Mouse (Mus musculus) adrenal gland, adult 8-10 months (tissue): ENCODE data around the gene Adrm1. TPM values are rescaled to one million over a fixed set of nuclear protein-coding genes. Genes with fewer than 3 reads are reported as not detected.

Experiments used
- DNase-seq: peaks from one replicate; pipeline ENCODE4 v3.0.0; 2022
- microRNA-seq, 2 experiments: library from miRNA; unstranded; fragments of <30 nt; microRNA quantifications; one replicate each; pipeline ENCODE4 v1.2.0; 2022
- total RNA-seq, 4 experiments: library from RNA; stranded (reverse); gene quantifications; 2 replicates each; pipeline ENCODE4 v1.2.4; 2022

Adrm1 gene
- total RNA-seq, 4 experiments from 2014 or later = 158 to 178 (median 163) TPM

GRCm38 (mm10) chr2:180219145-180219943, 48.1 kb downstream of the Adrm1 start:
- DNase-seq = no peak

- DNase-seq = no peak
These were observed 48.9 kb downstream of the Adrm1 start for GRCm38 (mm10) chr2:180220165-180220564.

GRCm38 (mm10) chr2:180221051-180221450, 49.8 kb downstream of the Adrm1 start:
- DNase-seq = no peak

- no peak for DNase-seq
These were observed 51.0 kb downstream of the Adrm1 start for GRCm38 (mm10) chr2:180222250-180222649.

- DNase-seq = no peak
These were observed 53.4 kb downstream of the Adrm1 start for GRCm38 (mm10) chr2:180224647-180225043.

GRCm38 (mm10) chr2:180225044-180225761, 53.9 kb downstream of the Adrm1 start:
- no peak for DNase-seq

Small RNA genes within 50 kb of the gene (microRNA-seq; reads per million reads assigned to microRNA genes)
- gene Mir7005 = 0 to 0.17 reads per million in 2 experiments

Other genes starting within 250 kb of the Adrm1 start
- gene Taf4, start 194.8 kb upstream of the Adrm1 start, total RNA-seq = 10 to 100 TPM; 16.8 to 22.8 (median 19.6) TPM
- gene Lsm14b, start 146.5 kb upstream of the Adrm1 start, total RNA-seq = 10 to 100 TPM; 41.8 to 54.8 (median 48.5) TPM
- gene Psma7, start 129.1 kb upstream of the Adrm1 start, total RNA-seq = 100 to 1,000 TPM; 195 to 232 (median 215) TPM
- gene Ss18l1, start 129.0 kb upstream of the Adrm1 start, total RNA-seq = 10 to 100 TPM in 3 of 4 experiments, 1 to 10 TPM in 1; 9.9 to 14.3 (median 11.7) TPM
- gene Mtg2, start 100.9 kb upstream of the Adrm1 start, total RNA-seq = 10 to 100 TPM; 17.3 to 26.1 (median 21.6) TPM
- gene Hrh3, start 67.0 kb upstream of the Adrm1 start, total RNA-seq = under 1 TPM; 0.17 to 0.89 (median 0.27) TPM
- 10 to 100 TPM; 41.8 to 61.6 (median 48.6) TPM for gene Osbpl2, start 52.2 kb upstream of the Adrm1 start, total RNA-seq
- gene Lama5, start 54.4 kb downstream of the Adrm1 start, total RNA-seq = 10 to 100 TPM; 27.7 to 97.1 (median 46.8) TPM
- gene Rps21, start 85.9 kb downstream of the Adrm1 start, total RNA-seq = 1,000 to 10,000 TPM in 1 of 4 experiments, 100 to 1,000 TPM in 3; 772 to 1,010 (median 917) TPM
- gene Cables2, start 102.0 kb downstream of the Adrm1 start, total RNA-seq = 10 to 100 TPM; 13.6 to 17.0 (median 15.1) TPM
- gene Rbbp8nl, start 118.4 kb downstream of the Adrm1 start, total RNA-seq = not detected
- under 1 TPM in 2 of 4 experiments, not detected in 2; 0.07 to 0.09 TPM for gene Gata5, start 163.2 kb downstream of the Adrm1 start, total RNA-seq